Mouse (Mus musculus): ENCODE measurements at regions not wholly inside any gene's neighbourhood (a gene's known extent, or its start where the extent isn't known, plus 50 kb on each side); places are given as distances from the start of the nearest gene placed in this dataset.

- TF ChIP-seq MAX (IDR thresholded peaks at IDR 0.05; ENCODE audit: low read length), result no peak
- peak; percentile 70 to 86 for TF ChIP-seq CTCF (conservative IDR thresholded peaks at IDR 0.05 in 1 of 2, IDR thresholded peaks at IDR 0.05 in 1 of 2; ENCODE audit: low read depth in 2 of 2, low read length in 2 of 2)
- TF ChIP-seq EP300 (IDR thresholded peaks at IDR 0.05; ENCODE audit: low read length), result no peak
- peak; percentile 94 for TF ChIP-seq RAD21 (IDR thresholded peaks at IDR 0.05; ENCODE audit: low read depth, low read length)
- TF ChIP-seq POLR2A (IDR thresholded peaks at IDR 0.05; ENCODE audit: low read depth, low read length), result no peak
- no peak for TF ChIP-seq MXI1 (IDR thresholded peaks at IDR 0.05; ENCODE audit: low read depth, low read length)
- TF ChIP-seq JUN (IDR thresholded peaks at IDR 0.05; ENCODE audit: insufficient read depth, low read depth, low read length), result no peak
- no peak for TF ChIP-seq MEF2A (IDR thresholded peaks at IDR 0.05; ENCODE audit: borderline replicate concordance, low read depth, low read length)
- no peak for TF ChIP-seq MAZ (IDR thresholded peaks at IDR 0.05; ENCODE audit: low read depth, low read length)
- no peak for TF ChIP-seq USF2 (conservative IDR thresholded peaks at IDR 0.05; ENCODE audit: low read depth, low read length)
Measured at GRCm38 (mm10) chr10:112801560-112801959, 127.2 kb downstream of the Atxn7l3b start.
